Mouse (Mus musculus) kidney, embryonic 16.5 days (tissue): Measurements from ENCODE around the gene Tbc1d10a. TPM values are rescaled to one million over a fixed set of nuclear protein-coding genes. Genes with fewer than 3 reads are reported as not detected.

Source experiments
- ATAC-seq: fragments of 200-750 bp; cut with Nextera tagmentation; 2 replicates; pipeline ENCODE4 v1.8.0; 2017; ENCODE audit warnings: moderate TSS enrichment; ENCODE audit not compliant: low FRiP score, low TSS enrichment
- H3K27ac ChIP-seq: fragments of 300-500 bp; sonication (generic); 2 replicates; pipeline ENCODE4 v1.5.1; 2014; ENCODE audit warnings: low read length
- H3K27me3 ChIP-seq: fragments of 300-500 bp; sonication (generic); 2 replicates; pipeline ENCODE4 v1.6.1; 2014; ENCODE audit warnings: low read length, control low read depth, mixed read lengths; ENCODE audit not compliant: insufficient read depth
- H3K36me3 ChIP-seq: fragments of 300-500 bp; sonication (generic); 2 replicates; pipeline ENCODE4 v1.6.1; 2014; ENCODE audit warnings: low read length, control low read depth, mixed read lengths; ENCODE audit not compliant: insufficient read depth
- H3K4me1 ChIP-seq: fragments of 300-500 bp; sonication (generic); 2 replicates; pipeline ENCODE4 v1.6.1; 2014; ENCODE audit warnings: low read length, control low read depth, mixed read lengths; ENCODE audit not compliant: insufficient read depth
- H3K4me2 ChIP-seq: fragments of 300-500 bp; sonication (generic); replicated peaks from 2 replicates; pipeline ENCODE4 v1.6.1; 2014; ENCODE audit warnings: low read depth, low read length
- H3K4me3 ChIP-seq: fragments of 300-500 bp; sonication (generic); 2 replicates; pipeline ENCODE4 v1.5.1; 2014; ENCODE audit warnings: mild to moderate bottlenecking, low read length
- H3K9ac ChIP-seq: fragments of 300-500 bp; sonication (generic); replicated peaks from 2 replicates; pipeline ENCODE4 v1.6.1; 2014; ENCODE audit warnings: low read length
- H3K9me3 ChIP-seq: fragments of 300-500 bp; sonication (generic); 2 replicates; pipeline ENCODE4 v1.6.1; 2016; ENCODE audit warnings: low read length, control low read depth
- WGBS: fragments of 180-500 bp; shearing (Covaris S2); extraction: QIAGEN DNeasy Blood & Tissue Kit; methylation state at CpG from one replicate; pipeline ENCODE4 v1.1.7; 2014; 5-methylcytosine and 5-hydroxymethylcytosine counted together
- polyA plus RNA-seq: library from polyadenylated mRNA; unstranded; fragments of >200 nt; fragmentation: Nextera tagmentation; extraction: Ambion mirVana; gene quantifications from 2 replicates; pipeline ENCODE4 v1.2.1, GENCODE M21; 2015

The Tbc1d10a gene
- polyA plus RNA-seq, 1 experiment from 2014 or later = 51.3 TPM

GRCm38 (mm10) chr11:4149886-4150285, 36.7 kb upstream of the Tbc1d10a start:
- WGBS = 91% methylated on average over 6 of the region's 6 CpGs
- no peaks in the 10 kb centered on the region for H3K9me3 ChIP-seq

GRCm38 (mm10) chr11:4153694-4154093, 32.9 kb upstream of the Tbc1d10a start:
- H3K4me3 ChIP-seq = no peak overlapping the region
- no peaks in the 10 kb centered on the region for H3K27me3 ChIP-seq
- H3K36me3 ChIP-seq = no peaks in the 10 kb centered on the region
- ATAC-seq = no peak
- no peak overlapping the region for H3K27ac ChIP-seq
- no peaks in the 10 kb centered on the region for H3K9me3 ChIP-seq
- 97% methylated on average over 7 of the region's 7 CpGs for WGBS
- no peaks in the 10 kb centered on the region for H3K4me1 ChIP-seq
- H3K4me2 ChIP-seq = no peak overlapping the region
- no peak overlapping the region for H3K9ac ChIP-seq

More at GRCm38 (mm10) chr11:4149886-4150285, 36.7 kb upstream of the Tbc1d10a start:
- H3K4me1 ChIP-seq = no peaks in the 10 kb centered on the region
- no peak overlapping the region for H3K4me3 ChIP-seq
- H3K27me3 ChIP-seq = no peaks in the 10 kb centered on the region
- no peak overlapping the region for H3K9ac ChIP-seq
- H3K36me3 ChIP-seq = no peaks in the 10 kb centered on the region; the same call in 1 of the 2 replicates
- H3K27ac ChIP-seq = no peak overlapping the region
- ATAC-seq = no peak
- H3K4me2 ChIP-seq = no peak overlapping the region

GRCm38 (mm10) chr11:4155641-4156040, 30.9 kb upstream of the Tbc1d10a start:
- 79% methylated on average over 5 of the region's 5 CpGs for WGBS
- ATAC-seq = no peak
- Histone ChIP-seq H3K4me1 (peaks cover 8% of the 10 kb centered on the region), H3K27me3 (no peaks in the 10 kb centered on the region), H3K9me3 (no peaks in the 10 kb centered on the region), H3K4me2 (no peak overlapping the region), H3K36me3 (no peaks in the 10 kb centered on the region), H3K4me3 (no peak overlapping the region), H3K9ac (no peak overlapping the region), H3K27ac (no peak overlapping the region)

GRCm38 (mm10) chr11:4158676-4159075, 27.9 kb upstream of the Tbc1d10a start:
- 89% methylated on average over 3 of the region's 3 CpGs for WGBS
- H3K4me3 ChIP-seq = no peak overlapping the region
- H3K4me1 ChIP-seq = peaks cover 23% of the 10 kb centered on the region
- H3K27ac ChIP-seq = no peak overlapping the region
- ATAC-seq = no peak
- H3K9ac ChIP-seq = no peak overlapping the region
- H3K9me3 ChIP-seq = no peaks in the 10 kb centered on the region
- no peak overlapping the region for H3K4me2 ChIP-seq
- no peaks in the 10 kb centered on the region for H3K27me3 ChIP-seq
- peaks cover 19% of the 10 kb centered on the region for H3K36me3 ChIP-seq

GRCm38 (mm10) chr11:4159808-4160708, 26.5 kb upstream of the Tbc1d10a start, which contains the start of the genes Ccdc157 and Sf3a1:
Ccdc157 (minus strand) TSS chr11:4160293.
Sf3a1 (plus strand) TSS chr11:4160350.
- ATAC-seq = peak; percentile 98
- 2% methylated on average over 51 of the region's 54 CpGs for WGBS
- H3K9me3 ChIP-seq = no peaks in the 10 kb centered on the region
- H3K4me1 ChIP-seq = peaks cover 23% of the 10 kb centered on the region
- peak within 1 kb of the TSS; percentile 97 for H3K4me2 ChIP-seq
- peak within 1 kb of the TSS; percentile 90 for H3K27ac ChIP-seq
- H3K36me3 ChIP-seq = peaks cover 31% of the 10 kb centered on the region
- H3K9ac ChIP-seq = peak within 1 kb of the TSS; percentile 86
- peak within 1 kb of the TSS; percentile 86 for H3K4me3 ChIP-seq
- H3K27me3 ChIP-seq = no peaks in the 10 kb centered on the region

- peak overlapping the region; percentile 90 for H3K27ac ChIP-seq
- 6% methylated on average over 15 of the region's 15 CpGs for WGBS
- H3K4me1 ChIP-seq = peaks cover 23% of the 10 kb centered on the region
- H3K4me3 ChIP-seq = peak overlapping the region; percentile 86
- peak overlapping the region; percentile 86 for H3K9ac ChIP-seq
- peak overlapping the region; percentile 97 for H3K4me2 ChIP-seq
- H3K9me3 ChIP-seq = no peaks in the 10 kb centered on the region
- H3K27me3 ChIP-seq = no peaks in the 10 kb centered on the region
- H3K36me3 ChIP-seq = peaks cover 39% of the 10 kb centered on the region
- ATAC-seq = no peak
These were observed 25.7 kb upstream of the Tbc1d10a start for GRCm38 (mm10) chr11:4160758-4161480.

GRCm38 (mm10) chr11:4164701-4165100, 21.9 kb upstream of the Tbc1d10a start:
- 97% methylated on average over 2 of the region's 2 CpGs for WGBS
- no peak overlapping the region for H3K4me3 ChIP-seq
- peaks cover 68% of the 10 kb centered on the region for H3K36me3 ChIP-seq
- H3K27me3 ChIP-seq = no peaks in the 10 kb centered on the region
- H3K4me1 ChIP-seq = peaks cover 17% of the 10 kb centered on the region
- H3K9ac ChIP-seq = peak overlapping the region; percentile 39; the same call in 1 of the 2 replicates
- ATAC-seq = no peak
- H3K9me3 ChIP-seq = no peaks in the 10 kb centered on the region
- H3K4me2 ChIP-seq = no peak overlapping the region
- no peak overlapping the region for H3K27ac ChIP-seq

- H3K4me3 ChIP-seq = no peak overlapping the region
- 87% methylated on average over 7 of the region's 7 CpGs for WGBS
These were observed 20.0 kb upstream of the Tbc1d10a start for GRCm38 (mm10) chr11:4166467-4167090.

GRCm38 (mm10) chr11:4174586-4174985, 12.0 kb upstream of the Tbc1d10a start:
- ATAC-seq = no peak
- 86% methylated on average over 5 of the region's 5 CpGs for WGBS
- Histone ChIP-seq H3K36me3 (peaks cover 99% of the 10 kb centered on the region), H3K27ac (no peak overlapping the region), H3K4me2 (no peak overlapping the region), H3K4me3 (no peak overlapping the region), H3K9me3 (no peaks in the 10 kb centered on the region), H3K27me3 (no peaks in the 10 kb centered on the region), H3K4me1 (no peaks in the 10 kb centered on the region), H3K9ac (no peak overlapping the region)

More at GRCm38 (mm10) chr11:4166467-4167090, 20.0 kb upstream of the Tbc1d10a start:
- Histone ChIP-seq H3K9me3 (no peaks in the 10 kb centered on the region), H3K27me3 (no peaks in the 10 kb centered on the region), H3K4me1 (peaks cover 7% of the 10 kb centered on the region), H3K36me3 (peaks cover 86% of the 10 kb centered on the region), H3K4me2 (no peak overlapping the region), H3K27ac (no peak overlapping the region), H3K9ac (no peak overlapping the region)
- no peak for ATAC-seq
